Mouse (Mus musculus): ENCODE data around the gene Map6.

Map6 gene

GRCm38 (mm10) chr7:99356244-99356930 is 89.1 kb downstream of the Map6 start:
- 30% methylated on average over 9 of the region's 9 CpGs for WGBS

GRCm38 (mm10) chr7:99357201-99357600 is 90.0 kb downstream of the Map6 start:
- WGBS, result 65% methylated on average over 7 of the region's 7 CpGs

- WGBS, result 87% methylated on average over 8 of the region's 8 CpGs
Measured at GRCm38 (mm10) chr7:99358371-99358770, 91.1 kb downstream of the Map6 start.

GRCm38 (mm10) chr7:99360021-99360802 is 93.0 kb downstream of the Map6 start:
- 33% methylated on average over 10 of the region's 10 CpGs for WGBS

- 47% methylated on average over 8 of the region's 8 CpGs for WGBS
Measured at GRCm38 (mm10) chr7:99360803-99361414, 93.7 kb downstream of the Map6 start.

GRCm38 (mm10) chr7:99362137-99362536 is 94.9 kb downstream of the Map6 start:
- 93% methylated on average over 2 of the region's 2 CpGs for WGBS

- WGBS, result under 1% methylated on average over 5 of the region's 5 CpGs
Measured at GRCm38 (mm10) chr7:99365069-99365468, 97.8 kb downstream of the Map6 start.

- WGBS, result 86% methylated on average over 6 of the region's 6 CpGs
Measured at GRCm38 (mm10) chr7:99366716-99367115, 99.5 kb downstream of the Map6 start.

GRCm38 (mm10) chr7:99374325-99374724 is 107.1 kb downstream of the Map6 start:
- 44% methylated on average over 3 of the region's 3 CpGs for WGBS

GRCm38 (mm10) chr7:99375455-99375854 is 108.2 kb downstream of the Map6 start:
- 7% methylated on average over 4 of the region's 4 CpGs for WGBS

GRCm38 (mm10) chr7:99378870-99379269 is 111.6 kb downstream of the Map6 start:
- WGBS, result 87% methylated on average over 8 of the region's 8 CpGs

GRCm38 (mm10) chr7:99380491-99381213 is 113.4 kb downstream of the Map6 start:
- under 1% methylated on average over 24 of the region's 24 CpGs for WGBS

GRCm38 (mm10) chr7:99381214-99382087 is 114.2 kb downstream of the Map6 start, which contains the start of gene Gdpd5:
Gene Gdpd5 (plus strand): TSS chr7:99381414.
- WGBS, result under 1% methylated on average over 73 of the region's 73 CpGs

- WGBS, result 7% methylated on average over 30 of the region's 30 CpGs
Measured at GRCm38 (mm10) chr7:99382088-99383000, 115.1 kb downstream of the Map6 start.

GRCm38 (mm10) chr7:99383246-99383645 is 116.0 kb downstream of the Map6 start:
- 50% methylated on average over 5 of the region's 5 CpGs for WGBS

GRCm38 (mm10) chr7:99384101-99384611 is 116.9 kb downstream of the Map6 start:
- 27% methylated on average over 4 of the region's 4 CpGs for WGBS

GRCm38 (mm10) chr7:99386030-99386429 is 118.8 kb downstream of the Map6 start:
- 68% methylated on average over 5 of the region's 5 CpGs for WGBS

Measured in cerebral cortex, adult 2 months (tissue).